Mouse (Mus musculus): ENCODE measurements around the gene Clrn3.
A peak's percentile ranks its signal among the peaks of the same experiment; 100 is the strongest.

Gene Clrn3

GRCm38 (mm10) chr7:135487423-135487822 is 41.0 kb downstream of the Clrn3 start:
- peak; percentile 76 for DNase-seq (ENCODE audit: low read depth, low spot score)

- DNase-seq (ENCODE audit: low read depth, low spot score) = no peak
These were observed 41.6 kb downstream of the Clrn3 start for GRCm38 (mm10) chr7:135486645-135487382.

- peak; percentile 78 for DNase-seq (ENCODE audit: low read depth, low spot score)
These were observed 42.6 kb downstream of the Clrn3 start for GRCm38 (mm10) chr7:135485796-135486410.

GRCm38 (mm10) chr7:135485116-135485795 is 43.2 kb downstream of the Clrn3 start:
- DNase-seq (ENCODE audit: low read depth, low spot score) = peak; percentile 55

- DNase-seq (ENCODE audit: low read depth, low spot score) = no peak
These were observed 44.1 kb downstream of the Clrn3 start for GRCm38 (mm10) chr7:135484341-135484740.

GRCm38 (mm10) chr7:135483751-135484150 is 44.7 kb downstream of the Clrn3 start:
- DNase-seq (ENCODE audit: low read depth, low spot score) = no peak

- no peak for DNase-seq (ENCODE audit: low read depth, low spot score)
These were observed 47.3 kb downstream of the Clrn3 start for GRCm38 (mm10) chr7:135481150-135481549.

GRCm38 (mm10) chr7:135479912-135480311 is 48.5 kb downstream of the Clrn3 start:
- DNase-seq (ENCODE audit: low read depth, low spot score) = no peak

GRCm38 (mm10) chr7:135479322-135479880 is 49.1 kb downstream of the Clrn3 start:
- DNase-seq (ENCODE audit: low read depth, low spot score) = peak; percentile 89

GRCm38 (mm10) chr7:135477256-135477655 is 51.2 kb downstream of the Clrn3 start:
- peak; percentile 27 for DNase-seq (ENCODE audit: low read depth, low spot score)

- no peak for DNase-seq (ENCODE audit: low read depth, low spot score)
These were observed 52.5 kb downstream of the Clrn3 start for GRCm38 (mm10) chr7:135475981-135476380.

GRCm38 (mm10) chr7:135470319-135470718 is 58.1 kb downstream of the Clrn3 start:
- DNase-seq (ENCODE audit: low read depth, low spot score) = no peak

GRCm38 (mm10) chr7:135468631-135469030 is 59.8 kb downstream of the Clrn3 start:
- no peak for DNase-seq (ENCODE audit: low read depth, low spot score)

- no peak for DNase-seq (ENCODE audit: low read depth, low spot score)
These were observed 63.2 kb downstream of the Clrn3 start for GRCm38 (mm10) chr7:135465293-135465692.

- DNase-seq (ENCODE audit: low read depth, low spot score) = peak; percentile 51
These were observed 63.7 kb downstream of the Clrn3 start for GRCm38 (mm10) chr7:135464689-135465259.
